Mouse (Mus musculus): ENCODE results near the gene Hdac9. TPM values are rescaled to one million over a fixed set of nuclear protein-coding genes. Genes with fewer than 3 reads are reported as not detected.

Gene Hdac9
- total and polyA plus RNA-seq, 3 experiments, result 0.03 to 0.19 TPM; not detected in 1

DNA sequence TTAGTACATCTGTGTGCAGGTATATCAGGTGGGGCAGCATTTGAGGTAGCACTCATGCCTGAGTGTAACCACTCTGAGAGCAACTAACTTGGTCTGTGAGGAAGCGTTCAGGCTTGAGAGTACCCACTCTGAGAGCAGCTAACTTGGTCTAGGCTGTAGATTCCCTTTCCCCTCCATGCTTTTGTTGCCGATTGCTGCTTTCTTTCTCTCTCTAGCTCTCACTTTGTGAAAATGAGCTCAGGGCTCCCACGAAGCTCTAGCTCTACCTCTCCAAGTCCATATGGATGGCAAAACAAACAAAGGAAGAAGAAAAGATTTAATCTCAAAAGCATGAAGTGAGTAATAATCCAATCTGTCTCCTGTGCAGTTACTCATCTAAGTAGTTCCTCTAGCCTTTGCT lies 421.0 kb downstream of the Hdac9 start:
- Histone ChIP-seq H3K4me3 (ENCODE audit: control insufficient read depth in 1 of 2, insufficient read depth in 1 of 2, low read depth in 2 of 2, low read length in 2 of 2) (no peak overlapping the region), H3K79me2 (ENCODE audit: control insufficient read depth, insufficient read depth, low read length, poor library complexity) (no peaks in the 10 kb centered on the region), H3K27me3 (ENCODE audit: control insufficient read depth in 1 of 2, insufficient read depth in 2 of 2, low read length in 2 of 2) (no peaks in the 10 kb centered on the region), H3K27ac (ENCODE audit: control insufficient read depth, low read depth, low read length) (no peak overlapping the region), H3K9me3 (replicated peaks; ENCODE audit: insufficient read depth, low read length) (no peaks in the 10 kb centered on the region), H3K36me3 (ENCODE audit: control insufficient read depth in 1 of 2, insufficient read depth in 2 of 2, low read length in 2 of 2) (no peaks in the 10 kb centered on the region), H3K4me1 (ENCODE audit: control insufficient read depth in 1 of 2, insufficient read depth in 2 of 2, low read length in 2 of 2) (no peaks in the 10 kb centered on the region), H3K9ac (ENCODE audit: control insufficient read depth, low read depth, low read length, poor library complexity, severe bottlenecking) (no peak overlapping the region)
- DNase-seq (ENCODE audit: low read depth, low spot score), result no peak
- TF ChIP-seq TBP (IDR thresholded peaks at IDR 0.05; ENCODE audit: low read depth, low read length), result no peak

DNA sequence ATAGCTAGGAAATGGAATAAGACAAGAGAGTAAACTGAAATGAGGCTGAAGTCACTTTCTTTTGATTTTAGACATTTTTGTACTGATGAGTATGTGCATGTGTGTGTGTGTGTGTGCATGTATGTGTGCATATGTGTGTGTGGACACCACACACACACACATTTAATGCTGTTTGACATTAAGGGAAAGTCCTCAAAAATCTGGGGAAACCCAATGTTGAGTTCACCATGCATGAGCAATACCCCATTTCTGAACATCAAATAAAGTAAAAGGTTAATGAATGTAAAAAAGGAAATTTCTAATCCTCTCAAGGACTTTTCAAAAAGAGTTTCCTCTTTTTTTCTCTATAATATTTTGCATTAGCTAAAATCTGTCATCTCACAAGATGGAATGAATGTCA lies 427.3 kb downstream of the Hdac9 start:
- H3K36me3 ChIP-seq (ENCODE audit: control insufficient read depth in 1 of 2, insufficient read depth in 2 of 2, low read length in 2 of 2), result no peaks in the 10 kb centered on the region
- no peaks in the 10 kb centered on the region for H3K4me1 ChIP-seq (ENCODE audit: control insufficient read depth in 1 of 2, insufficient read depth in 2 of 2, low read length in 2 of 2)
- H3K9ac ChIP-seq (ENCODE audit: control insufficient read depth, low read depth, low read length, poor library complexity, severe bottlenecking), result no peak overlapping the region
- no peaks in the 10 kb centered on the region for H3K27me3 ChIP-seq (ENCODE audit: control insufficient read depth in 1 of 2, insufficient read depth in 2 of 2, low read length in 2 of 2)
- no peak overlapping the region for H3K4me3 ChIP-seq (ENCODE audit: control insufficient read depth in 1 of 2, insufficient read depth in 1 of 2, low read depth in 2 of 2, low read length in 2 of 2)
- no peak for DNase-seq (ENCODE audit: low read depth, low spot score)
- no peak overlapping the region for H3K27ac ChIP-seq (ENCODE audit: control insufficient read depth, low read depth, low read length)
- H3K9me3 ChIP-seq (replicated peaks; ENCODE audit: insufficient read depth, low read length), result no peaks in the 10 kb centered on the region
- TF ChIP-seq RCOR1 (IDR thresholded peaks at IDR 0.05; ENCODE audit: low read depth, low read length) (no peak), HCFC1 (IDR thresholded peaks at IDR 0.05; ENCODE audit: low read depth, low read length) (no peak), TBP (IDR thresholded peaks at IDR 0.05; ENCODE audit: low read depth, low read length) (no peak), MYB (IDR thresholded peaks at IDR 0.05; ENCODE audit: low read depth, low read length) (no peak), MYC (IDR thresholded peaks at IDR 0.05; ENCODE audit: low read depth, low read length) (no peak), GABPA (IDR thresholded peaks at IDR 0.05; ENCODE audit: low read depth, low read length) (no peak), ZNF384 (IDR thresholded peaks at IDR 0.05; ENCODE audit: low read depth, low read length) (no peak), CTCF (IDR thresholded peaks at IDR 0.05 in 2 of 3, conservative IDR thresholded peaks at IDR 0.05 in 1 of 3; ENCODE audit: control insufficient read depth in 1 of 3, insufficient read depth in 1 of 3, low read depth in 2 of 3, low read length in 3 of 3, poor library complexity in 1 of 3, severe bottlenecking in 1 of 3) (no peak), BHLHE40 (IDR thresholded peaks at IDR 0.05; ENCODE audit: borderline replicate concordance, low read depth, low read length) (no peak), MEF2A (IDR thresholded peaks at IDR 0.05; ENCODE audit: extremely low read depth, insufficient replicate concordance, low read depth, low read length, poor library complexity, severe bottlenecking) (no peak)
- H3K79me2 ChIP-seq (ENCODE audit: control insufficient read depth, insufficient read depth, low read length, poor library complexity), result no peaks in the 10 kb centered on the region

DNA sequence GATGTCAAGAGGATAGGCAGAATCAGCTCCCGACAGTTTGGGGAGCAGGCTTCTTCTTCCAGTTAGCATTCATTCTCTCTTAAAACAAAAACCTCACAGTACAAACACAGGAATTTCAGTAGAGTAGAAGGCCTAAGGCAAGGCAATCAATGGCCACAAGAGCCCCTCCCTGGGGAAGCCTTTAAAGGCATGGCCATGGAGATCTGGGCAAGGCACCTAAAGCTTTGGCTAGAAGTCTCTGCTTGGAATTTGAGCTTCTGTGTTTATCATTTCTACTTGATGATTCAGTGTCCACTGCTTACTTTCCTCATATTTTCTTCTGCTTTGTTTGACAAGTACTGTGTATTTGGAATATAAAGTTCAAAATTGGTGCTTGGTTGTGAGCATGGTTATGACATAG lies 429.2 kb downstream of the Hdac9 start:
- Histone ChIP-seq H3K79me2 (ENCODE audit: control insufficient read depth, insufficient read depth, low read length, poor library complexity) (no peaks in the 10 kb centered on the region), H3K27ac (ENCODE audit: control insufficient read depth, low read depth, low read length) (no peak overlapping the region), H3K4me1 (ENCODE audit: control insufficient read depth in 1 of 2, insufficient read depth in 2 of 2, low read length in 2 of 2) (no peaks in the 10 kb centered on the region), H3K4me3 (ENCODE audit: control insufficient read depth in 1 of 2, insufficient read depth in 1 of 2, low read depth in 2 of 2, low read length in 2 of 2) (no peak overlapping the region), H3K36me3 (ENCODE audit: control insufficient read depth in 1 of 2, insufficient read depth in 2 of 2, low read length in 2 of 2) (no peaks in the 10 kb centered on the region), H3K27me3 (ENCODE audit: control insufficient read depth in 1 of 2, insufficient read depth in 2 of 2, low read length in 2 of 2) (no peaks in the 10 kb centered on the region), H3K9ac (ENCODE audit: control insufficient read depth, low read depth, low read length, poor library complexity, severe bottlenecking) (no peak overlapping the region), H3K9me3 (replicated peaks; ENCODE audit: insufficient read depth, low read length) (no peaks in the 10 kb centered on the region)
- no peak for TF ChIP-seq POLR2AphosphoS2 (IDR thresholded peaks at IDR 0.05; ENCODE audit: low read length)
- no peak for TF ChIP-seq ZC3H11A (IDR thresholded peaks at IDR 0.05; ENCODE audit: low read depth, low read length)
- no peak for TF ChIP-seq MAX (IDR thresholded peaks at IDR 0.05; ENCODE audit: low read length)
- no peak for TF ChIP-seq NRF1 (IDR thresholded peaks at IDR 0.05; ENCODE audit: insufficient read depth, low read depth, low read length, poor library complexity, severe bottlenecking)
- TF ChIP-seq POLR2A (IDR thresholded peaks at IDR 0.05; ENCODE audit: control insufficient read depth in 1 of 2, insufficient read depth in 1 of 2, low read depth in 1 of 2, low read length in 2 of 2, poor library complexity in 1 of 2), result no peak
- TF ChIP-seq SIN3A (IDR thresholded peaks at IDR 0.05; ENCODE audit: low read length), result no peak
- TF ChIP-seq USF1 (IDR thresholded peaks at IDR 0.05; ENCODE audit: low read depth, low read length), result no peak
- no peak for TF ChIP-seq SMC3 (IDR thresholded peaks at IDR 0.05; ENCODE audit: low read depth, low read length)
- no peak for TF ChIP-seq TBP (IDR thresholded peaks at IDR 0.05; ENCODE audit: low read depth, low read length)
- TF ChIP-seq MYB (IDR thresholded peaks at IDR 0.05; ENCODE audit: low read depth, low read length), result no peak
- TF ChIP-seq TCF12 (IDR thresholded peaks at IDR 0.05; ENCODE audit: low read depth, low read length), result no peak
- no peak for TF ChIP-seq ETS1 (IDR thresholded peaks at IDR 0.05; ENCODE audit: low read depth, low read length)
- TF ChIP-seq RCOR1 (IDR thresholded peaks at IDR 0.05; ENCODE audit: low read depth, low read length), result no peak
- no peak for TF ChIP-seq HCFC1 (IDR thresholded peaks at IDR 0.05; ENCODE audit: low read depth, low read length)
- no peak for TF ChIP-seq CHD1 (IDR thresholded peaks at IDR 0.05; ENCODE audit: low read depth, low read length)
- no peak for TF ChIP-seq ZMIZ1 (IDR thresholded peaks at IDR 0.05; ENCODE audit: low read depth, low read length)
- TF ChIP-seq RAD21 (IDR thresholded peaks at IDR 0.05; ENCODE audit: low read depth, low read length), result no peak
- TF ChIP-seq MXI1 (IDR thresholded peaks at IDR 0.05; ENCODE audit: low read depth, low read length), result no peak
- DNase-seq (ENCODE audit: low read depth, low spot score), result no peak
